Mouse (Mus musculus): ENCODE measurements around the gene Ptf1a.

DNA sequence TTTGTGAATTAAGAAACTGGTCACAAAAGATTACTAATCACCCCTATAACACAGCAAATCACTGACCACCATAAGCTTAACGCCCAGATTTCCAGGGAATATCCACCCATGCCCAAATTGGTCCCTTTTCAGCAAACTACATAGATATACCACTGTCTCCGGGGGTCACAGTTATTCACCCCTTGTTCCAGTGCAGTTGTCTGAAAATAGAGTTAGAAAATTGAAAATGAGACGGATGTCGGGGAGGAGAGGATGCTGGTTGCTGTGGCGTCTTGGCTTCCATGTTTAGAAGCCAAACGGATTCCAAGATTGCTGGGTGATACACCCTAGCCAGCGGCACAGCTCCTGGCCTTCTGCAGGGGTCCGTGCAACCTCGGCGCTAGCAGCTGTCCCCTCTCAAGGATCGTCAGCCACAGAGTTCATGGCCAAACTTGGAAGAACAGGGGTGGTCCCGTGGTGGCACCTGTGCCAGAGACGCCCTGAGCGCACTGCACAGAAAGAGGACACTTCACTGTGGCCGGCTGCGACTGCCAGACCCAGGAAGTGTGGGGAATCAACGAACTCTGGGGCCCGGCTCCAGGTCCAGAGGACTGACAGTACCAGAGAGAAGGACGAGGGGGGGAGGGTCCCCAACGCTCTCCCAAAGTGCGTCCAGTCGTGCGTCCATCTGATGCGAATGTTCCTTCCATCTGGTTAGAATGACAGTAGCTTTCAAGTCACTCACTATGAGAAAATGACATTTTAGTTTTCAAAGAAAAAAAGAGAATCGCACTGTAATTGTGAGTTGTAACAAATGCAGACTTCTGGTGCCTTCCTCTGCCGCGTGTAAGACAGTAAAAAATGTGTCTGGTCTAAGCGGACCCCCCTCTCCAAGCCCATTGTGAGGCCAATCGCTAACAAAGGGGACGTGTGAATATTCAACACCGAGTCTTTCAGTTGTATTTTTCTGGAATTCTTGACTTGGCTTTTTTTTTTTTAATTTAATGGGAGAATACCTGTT lies 15.5 kb upstream of the Ptf1a start:
- TF ChIP-seq CTCF (IDR thresholded peaks at IDR 0.05; ENCODE audit: borderline replicate concordance, extremely low read depth, insufficient read depth, insufficient read length) (no peak), POLR2A (IDR thresholded peaks at IDR 0.05; ENCODE audit: borderline replicate concordance, extremely low read depth, insufficient read depth, insufficient read length, poor library complexity, severe bottlenecking) (no peak)

Measured in brain, embryonic 14.5 days (tissue).